Comparison of ENCODE assay signal across 27 mouse cellular contexts in genomic region chr2:177535876-177536275, GRCm38 (mm10). TPM values are rescaled to one million over a fixed set of nuclear protein-coding genes. Genes with fewer than 3 reads are reported as not detected.
A peak's percentile ranks its signal among the peaks of the same experiment; 100 is the strongest.
DNase-seq lines count a peak whose midpoint lies in the region; TF ChIP-seq lines count a peak whose summit lies in the region.
"Had no signal": no experiment of that assay in that cellular context is flagged by ENCODE, and none has a peak within 500 bp of the region (broad histone marks: within the 10 kb centered on the region; RNA-seq: fewer than 3 reads in every experiment).

No protein-coding gene starts in this region.

- no peak overlapping the region for H3K4me3 ChIP-seq in gastrocnemius, adult 2 months
- no peak overlapping the region for H3K4me3 ChIP-seq in thymus, adult 2 months (ENCODE audit: control insufficient read depth, insufficient read depth, low read length)
- H3K4me3 ChIP-seq: embryonic facial prominence, embryonic 10.5 days; embryonic facial prominence, embryonic 12.5 days; forebrain, embryonic 13.5 days; forebrain, embryonic 15.5 days had no signal

- intact Hi-C loops in gastrocnemius, adult 2 months (cut with DNase I), result loop anchor here (5.0 kb wide), 1 partner anchor 309 kb away; no protein-coding TSS in a partner anchor

- no peak for TF ChIP-seq POLR2A in thymus, adult 2 months (IDR thresholded peaks at IDR 0.05; ENCODE audit: control insufficient read depth, extremely low read depth, insufficient read depth, low read length, poor library complexity)

- no peak overlapping the region for H3K27ac ChIP-seq in gastrocnemius, adult 2 months
- no peak overlapping the region for H3K27ac ChIP-seq in thymus, adult 2 months (ENCODE audit: control insufficient read depth, insufficient read depth, low read length)
- H3K27ac ChIP-seq: embryonic facial prominence, embryonic 10.5 days; embryonic facial prominence, embryonic 12.5 days; forebrain, embryonic 13.5 days; forebrain, embryonic 15.5 days had no signal

- TF ChIP-seq CTCF in gastrocnemius, adult 2 months (IDR thresholded peaks at IDR 0.05), result no peak
- no peak for TF ChIP-seq CTCF in thymus, adult 2 months (IDR thresholded peaks at IDR 0.05; ENCODE audit: borderline replicate concordance, control insufficient read depth, extremely low read depth, insufficient read depth, low read length, poor library complexity)

- DNase-seq in gastrocnemius, adult 2 months, result peak; percentile 16
- DNase-seq in gastrocnemius, postnatal 4 days (ENCODE audit: low spot score in 2 of 2), result no peak
- DNase-seq in kidney, postnatal 10 days, result peak; percentile 13
- DNase-seq in kidney, adult 18-20 months, result no peak
- DNase-seq in thymus, postnatal 14 days, result peak; percentile 11
- no peak for DNase-seq in thymus, adult 2 months
- DNase-seq: adrenal gland, adult 8-10 months; adrenal gland, postnatal 14 days; adrenal gland, postnatal 36 days; B cell, adult 2 months; cerebellum, adult 11-12 months; cerebellum, adult 2 months; cerebellum, adult 9-10 months; cerebellum, postnatal 10 days; cerebellum, postnatal 25 days had no signal

- no peaks in the 10 kb centered on the region for H3K36me3 ChIP-seq in thymus, adult 2 months (ENCODE audit: control insufficient read depth, insufficient read depth, low read length)
- H3K36me3 ChIP-seq: embryonic facial prominence, embryonic 10.5 days; embryonic facial prominence, embryonic 12.5 days; forebrain, embryonic 15.5 days; G1E had no signal

- no peaks in the 10 kb centered on the region for H3K27me3 ChIP-seq in thymus, adult 2 months (ENCODE audit: control insufficient read depth, insufficient read depth, low read length)
- H3K27me3 ChIP-seq: CH12.LX; embryonic facial prominence, embryonic 12.5 days; forebrain, embryonic 13.5 days; forebrain, embryonic 15.5 days; Patski had no signal

- H3K4me1 ChIP-seq in thymus, adult 2 months (replicated peaks; ENCODE audit: control insufficient read depth, insufficient read depth, low read length), result no peaks in the 10 kb centered on the region
- H3K4me1 ChIP-seq: embryonic facial prominence, embryonic 10.5 days; embryonic facial prominence, embryonic 12.5 days; forebrain, embryonic 13.5 days; forebrain, embryonic 15.5 days had no signal

- WGBS in thymus, adult 2 months, result 86% methylated on average over 9 of the region's 9 CpGs

RNA-seq across cellular contexts. Expression of gene Gm14403, which starts 37.9 kb away (rescaled TPM):
- total RNA-seq in gastrocnemius, adult 2 months (2021), result 10 to 100 TPM; 27.6 to 42.9 TPM
- 10 to 100 TPM; 21.8 to 25.3 TPM for total RNA-seq in gastrocnemius, postnatal 4 days (2021)
- polyA plus RNA-seq in thymus, adult 2 months (2012; rRNA removed), result 0.61 and 0.73 TPM in 2 replicates
- polyA plus RNA-seq: G1E had no signal

RNA-seq across cellular contexts. Expression of gene Gm14406, which starts 42.1 kb away (rescaled TPM):
- total RNA-seq in gastrocnemius, adult 2 months (2021), result under 1 TPM in 1 of 2 experiments, not detected in 1; 0.20 TPM
- under 1 TPM in 1 of 2 experiments, not detected in 1; 0.21 TPM for total RNA-seq in gastrocnemius, postnatal 4 days (2021)
- polyA plus RNA-seq in thymus, adult 2 months (2012; rRNA removed), result not detected in 2 replicates
- total RNA-seq: adrenal gland, adult 18-20 months; adrenal gland, postnatal 14 days; G1E had no signal
- polyA plus RNA-seq: activated CD4-positive, CD25-positive, alpha-beta regulatory T cell, adult 4 months; CD4-positive, CD25-positive, alpha-beta regulatory T cell, adult 4 months; embryonic facial prominence, embryonic 10.5 days; embryonic facial prominence, embryonic 12.5 days; embryonic facial prominence, embryonic 14.5 days; forebrain, embryonic 11.5 days; forebrain, embryonic 13.5 days; forebrain, embryonic 15.5 days; G1E had no signal

Comparison
In these comparisons a context has a peak if more than half of its experiments do, and no peak if none do; other contexts are left out.
1. DNase-seq: peak in gastrocnemius, adult 2 months (single experiment), kidney, postnatal 10 days (single experiment) and thymus, postnatal 14 days (single experiment); none in gastrocnemius, postnatal 4 days (0 of 2), kidney, adult 18-20 months (single experiment) and thymus, adult 2 months (single experiment).